Mouse (Mus musculus) hindbrain, embryonic 15.5 days (tissue): ENCODE measurements around the gene Capns1. TPM values are rescaled to one million over a fixed set of nuclear protein-coding genes. Genes with fewer than 3 reads are reported as not detected.
"Not testable (repeated sequence)": the region's sequence is repeated elsewhere in the genome, so short reads cannot be mapped to it uniquely, and the experiment has no call there.

Experiments used
- ATAC-seq: fragments of 200-750 bp; cut with Nextera tagmentation; 2 replicates; pipeline ENCODE4 v1.8.0; 2017; ENCODE audit warnings: low read depth, moderate number of reproducible peaks, moderate TSS enrichment; ENCODE audit not compliant: low FRiP score
- H3K27ac ChIP-seq: fragments of 300-500 bp; sonication (generic); replicated peaks from 2 replicates; pipeline ENCODE4 v1.5.1; 2015; ENCODE audit warnings: mild to moderate bottlenecking, inconsistent platforms
- H3K27me3 ChIP-seq: fragments of 300-500 bp; sonication (generic); 2 replicates; pipeline ENCODE4 v1.6.1; 2015; ENCODE audit warnings: control low read depth, inconsistent platforms
- H3K36me3 ChIP-seq: fragments of 300-500 bp; sonication (generic); 2 replicates; pipeline ENCODE4 v1.6.1; 2015; ENCODE audit warnings: control low read depth, inconsistent platforms
- H3K4me1 ChIP-seq: fragments of 300-500 bp; sonication (generic); replicated peaks from 2 replicates; pipeline ENCODE4 v1.6.1; 2015; ENCODE audit warnings: control low read depth, inconsistent platforms
- H3K4me2 ChIP-seq: fragments of 300-500 bp; sonication (generic); 2 replicates; pipeline ENCODE4 v1.6.1; 2015; ENCODE audit warnings: moderate library complexity, mild to moderate bottlenecking, inconsistent platforms
- H3K4me3 ChIP-seq: fragments of 300-500 bp; sonication (generic); 2 replicates; pipeline ENCODE4 v1.5.1; 2015; ENCODE audit warnings: mild to moderate bottlenecking, inconsistent platforms
- H3K9ac ChIP-seq: fragments of 300-500 bp; sonication (generic); 2 replicates; pipeline ENCODE4 v1.6.1; 2015; ENCODE audit warnings: inconsistent platforms
- H3K9me3 ChIP-seq: fragments of 300-500 bp; sonication (generic); 2 replicates; pipeline ENCODE4 v1.6.1; 2016; ENCODE audit warnings: control low read depth, inconsistent platforms
- WGBS: fragments of 180-500 bp; shearing (Covaris S2); methylation state at CpG from one replicate; pipeline ENCODE4 v1.1.7; 2015; 5-methylcytosine and 5-hydroxymethylcytosine counted together
- polyA plus RNA-seq: library from polyadenylated mRNA; unstranded; fragments of >200 nt; fragmentation: Nextera tagmentation; extraction: Ambion mirVana; gene quantifications from 2 replicates; pipeline ENCODE4 v1.2.1, GENCODE M21; 2015

Capns1 gene
- polyA plus RNA-seq, 1 experiment from 2014 or later: 88.3 TPM

DNA sequence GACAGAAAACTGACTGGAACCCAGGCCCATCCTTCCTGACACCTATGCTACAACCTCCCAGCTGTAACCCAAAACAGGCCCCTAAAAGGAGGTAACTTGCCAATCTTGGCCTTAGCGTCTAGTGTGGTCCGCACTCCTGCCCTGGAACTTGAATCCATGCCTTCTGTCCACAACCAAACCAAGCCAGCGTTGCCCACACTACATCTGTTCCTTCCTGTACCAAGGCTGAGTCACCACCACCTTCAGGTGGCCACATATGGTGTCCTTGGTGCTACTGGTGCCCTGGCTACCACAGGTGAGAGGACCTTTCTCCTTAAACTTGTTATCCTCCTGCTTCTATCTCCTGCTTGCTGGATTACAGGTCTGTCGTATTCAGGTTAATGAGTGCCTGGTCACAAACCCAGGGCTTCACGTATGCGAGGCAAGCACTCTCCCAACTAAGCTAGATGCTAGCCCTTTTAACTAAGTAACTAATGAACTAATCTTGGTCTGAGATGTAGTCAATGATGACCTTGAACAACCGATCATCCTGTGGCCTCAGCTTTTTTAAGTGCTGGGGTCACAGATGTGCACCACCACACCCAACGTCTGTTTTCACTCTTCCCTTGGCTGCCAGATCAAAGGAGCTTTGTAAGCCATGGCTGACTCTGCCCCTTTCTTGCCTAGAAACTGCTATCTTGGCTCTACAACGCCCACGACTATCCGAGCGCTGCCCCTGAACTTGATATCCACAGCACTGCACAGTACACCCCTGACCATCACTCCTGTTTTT, 10.1 kb downstream of the Capns1 start:
- Histone ChIP-seq H3K4me3 (no peak overlapping the region), H3K9me3 (no peaks in the 10 kb centered on the region), H3K36me3 (peaks cover 69% of the 10 kb centered on the region), H3K27ac (no peak overlapping the region), H3K9ac (no peak overlapping the region), H3K27me3 (no peaks in the 10 kb centered on the region), H3K4me2 (no peak overlapping the region), H3K4me1 (peaks cover 20% of the 10 kb centered on the region)
- 86% methylated on average over 12 of the region's 12 CpGs for WGBS
- ATAC-seq: no peak

DNA sequence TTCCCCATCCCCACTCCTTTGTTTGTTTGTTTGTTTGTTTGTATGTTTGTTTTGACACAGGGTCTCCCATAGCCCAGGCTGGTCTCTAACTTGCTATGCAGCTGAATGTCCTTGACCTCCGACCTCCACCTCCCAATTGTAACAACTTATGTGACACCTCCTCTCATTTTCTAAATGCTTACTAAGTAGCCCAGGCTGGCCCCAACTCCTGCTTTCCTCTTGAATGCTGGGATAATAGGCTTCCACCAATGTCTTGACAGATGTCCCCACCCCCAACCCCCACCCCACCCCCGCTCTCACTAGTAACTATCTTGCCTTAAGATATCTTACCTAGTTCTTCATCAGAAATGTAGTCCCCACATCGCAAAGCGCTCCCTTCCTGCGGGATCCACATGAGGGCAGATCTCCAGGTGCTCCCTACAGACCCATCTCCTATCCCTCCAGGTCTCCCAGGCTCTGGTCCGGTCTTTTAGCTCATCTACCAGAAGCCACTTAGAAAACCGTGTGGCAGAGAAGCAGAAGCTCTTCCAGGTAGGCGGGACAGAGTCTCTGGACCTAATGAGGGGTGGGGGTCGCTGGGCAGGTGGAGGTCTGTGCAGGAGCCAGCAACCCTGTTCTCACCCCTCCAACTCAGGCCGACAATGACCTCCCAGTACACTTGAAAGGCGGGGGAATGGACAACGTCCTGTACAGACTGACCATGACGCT, 13.8 kb downstream of the Capns1 start:
- Histone ChIP-seq H3K9ac (no peak overlapping the region), H3K4me2 (no peak overlapping the region), H3K9me3 (no peaks in the 10 kb centered on the region), H3K27me3 (no peaks in the 10 kb centered on the region), H3K27ac (no peak overlapping the region), H3K36me3 (peaks cover 43% of the 10 kb centered on the region), H3K4me1 (peaks cover 11% of the 10 kb centered on the region; the same call in 1 of the 2 replicates), H3K4me3 (no peak overlapping the region)
- WGBS: 75% methylated on average over 13 of the region's 13 CpGs
- no peak for ATAC-seq

DNA sequence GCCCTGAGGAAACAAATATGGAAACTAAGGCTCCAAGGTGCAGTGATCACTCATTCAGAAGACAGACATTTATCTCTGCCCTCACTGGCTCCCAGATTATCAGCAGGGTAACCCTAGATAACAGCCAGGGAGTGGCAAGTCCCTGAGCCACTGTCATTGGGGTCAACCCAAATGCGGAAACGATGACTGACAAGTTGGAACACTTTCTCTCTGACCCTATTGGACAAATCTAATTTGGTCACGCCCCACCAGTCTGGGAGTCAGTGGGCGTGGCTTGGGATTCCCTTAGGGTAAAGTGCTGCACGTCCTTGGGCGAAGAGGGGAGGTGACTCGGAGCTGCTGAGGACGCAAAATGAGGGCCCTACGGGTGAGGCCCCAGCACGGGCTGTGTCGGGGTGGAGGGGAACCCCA, 14.7 kb downstream of the Capns1 start, which contains the start of gene Cox7a1:
TSS of gene Cox7a1 (plus strand) at position 266 of the 411 bp plus-strand sequence.
- Histone ChIP-seq H3K9ac (no peak within 1 kb of the TSS), H3K27me3 (no peaks in the 10 kb centered on the region), H3K9me3 (no peaks in the 10 kb centered on the region), H3K4me1 (peaks cover 11% of the 10 kb centered on the region; the same call in 1 of the 2 replicates), H3K4me3 (peak within 1 kb of the TSS; percentile 8; the same call in 1 of the 2 replicates), H3K4me2 (peak within 1 kb of the TSS; percentile 44), H3K27ac (no peak within 1 kb of the TSS), H3K36me3 (peaks cover 38% of the 10 kb centered on the region)
- ATAC-seq: peak; percentile 62
- under 1% methylated on average over 11 of the region's 11 CpGs for WGBS

DNA sequence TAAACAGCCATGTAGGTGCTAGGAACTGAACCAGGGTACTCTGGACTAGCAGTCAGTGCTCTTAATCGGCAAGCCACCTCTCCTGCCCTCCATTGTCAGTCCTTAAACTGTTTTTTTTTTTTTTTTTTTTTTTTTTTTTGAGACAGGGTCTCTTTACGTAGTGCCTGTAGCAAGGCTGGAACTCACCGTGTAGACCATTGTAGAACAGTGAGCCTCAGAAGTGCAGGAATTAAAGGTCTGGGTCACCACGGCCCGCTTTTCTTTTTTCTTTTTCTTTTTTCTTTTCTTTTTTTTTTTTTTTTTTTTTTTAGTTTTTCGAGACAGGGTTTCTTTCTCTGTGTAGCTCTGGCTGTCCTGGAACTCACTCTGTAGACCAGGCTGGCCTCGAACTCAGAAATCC, 15.4 kb downstream of the Capns1 start:
- not testable (repeated sequence) for H3K9me3 ChIP-seq, H3K27ac ChIP-seq, H3K4me2 ChIP-seq, H3K4me3 ChIP-seq, H3K27me3 ChIP-seq, H3K9ac ChIP-seq, ATAC-seq
- Histone ChIP-seq H3K36me3 (peaks cover 38% of the 10 kb centered on the region), H3K4me1 (peaks cover 11% of the 10 kb centered on the region; the same call in 1 of the 2 replicates)
- WGBS: 78% methylated on average over 7 of the region's 7 CpGs

DNA sequence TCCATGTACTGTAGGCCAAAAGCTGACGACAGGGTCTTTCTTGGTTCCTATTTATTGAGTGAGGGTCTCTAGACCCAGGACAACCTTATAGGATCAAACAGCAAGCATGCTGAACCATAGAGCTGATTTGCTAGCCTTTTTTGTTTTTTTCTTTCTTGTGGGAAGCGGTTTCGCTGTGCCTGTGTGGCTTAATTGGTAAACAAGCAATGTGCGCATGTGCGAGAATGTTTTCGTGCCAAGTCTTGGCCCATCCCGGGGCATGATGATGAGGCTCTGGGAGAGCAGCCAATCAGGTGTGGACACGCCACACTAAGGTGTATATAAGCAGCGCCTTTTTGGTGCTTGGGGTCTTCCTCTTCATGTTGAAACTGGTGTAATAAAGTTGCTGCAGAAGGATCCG, 16.7 kb downstream of the Capns1 start:
- not testable (repeated sequence) for H3K9ac ChIP-seq, H3K9me3 ChIP-seq, H3K27me3 ChIP-seq, ATAC-seq, H3K4me3 ChIP-seq, H3K4me2 ChIP-seq
- 93% methylated on average over 10 of the region's 10 CpGs for WGBS
- H3K36me3 ChIP-seq: peaks cover 32% of the 10 kb centered on the region
- H3K27ac ChIP-seq: 0 out of 2 replicates have a peak overlapping the region, but pooled peaks have one; percentile 7
- H3K4me1 ChIP-seq: peaks cover 11% of the 10 kb centered on the region; the same call in 1 of the 2 replicates

DNA sequence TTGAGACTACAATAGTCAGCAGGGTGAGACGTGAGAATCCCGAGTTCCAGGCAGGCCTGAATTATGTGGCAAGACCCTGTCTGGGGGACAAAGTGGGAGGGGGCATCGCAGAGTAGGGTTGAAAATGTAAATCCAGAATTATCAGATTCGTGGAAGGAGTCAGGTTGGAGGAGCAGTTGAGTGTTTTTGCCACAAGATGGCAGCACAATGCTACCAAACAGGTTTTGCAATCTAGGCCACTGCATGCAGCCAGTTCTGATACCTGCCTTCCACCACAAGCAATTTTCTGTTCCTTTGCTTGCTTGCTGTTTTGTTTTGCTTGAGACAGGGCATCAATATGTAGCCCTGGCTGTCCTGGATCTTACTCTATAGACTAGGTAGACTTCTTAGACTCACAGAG, 17.3 kb downstream of the Capns1 start:
- peak; percentile 39; the same call in 1 of the 2 replicates for ATAC-seq
- H3K4me3 ChIP-seq: no peak overlapping the region
- H3K9ac ChIP-seq: no peak overlapping the region
- H3K27me3 ChIP-seq: no peaks in the 10 kb centered on the region
- H3K9me3 ChIP-seq: no peaks in the 10 kb centered on the region
- H3K4me2 ChIP-seq: no peak overlapping the region
- WGBS: 3% methylated on average over 4 of the region's 4 CpGs
- H3K36me3 ChIP-seq: peaks cover 32% of the 10 kb centered on the region
- peaks cover 11% of the 10 kb centered on the region; the same call in 1 of the 2 replicates for H3K4me1 ChIP-seq
- H3K27ac ChIP-seq: 0 out of 2 replicates have a peak overlapping the region, but pooled peaks have one; percentile 7

DNA sequence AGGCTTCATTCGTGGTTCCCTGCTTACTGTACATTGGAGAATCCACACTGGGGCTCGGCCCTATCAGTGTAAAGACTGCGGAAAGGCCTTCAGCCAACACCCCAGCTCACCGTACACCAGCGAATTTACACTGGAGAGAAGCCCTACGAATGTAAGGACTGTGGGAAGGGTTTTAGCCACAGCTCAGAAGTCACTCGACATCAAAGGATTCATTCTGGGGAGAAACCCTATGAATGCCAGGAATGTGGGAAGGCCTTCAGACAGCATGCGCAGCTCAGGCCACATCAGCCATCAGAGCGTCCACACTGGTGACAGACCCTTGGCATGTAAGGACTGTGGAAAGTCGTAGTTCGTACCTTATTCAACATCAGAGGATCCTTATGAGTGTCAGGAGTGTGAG, 20.4 kb downstream of the Capns1 start:
- Histone ChIP-seq H3K36me3 (peaks cover 27% of the 10 kb centered on the region), H3K27ac (no peak overlapping the region), H3K4me1 (0 out of 2 replicates have a peak, but pooled peaks cover 4% of the 10 kb centered on the region), H3K9me3 (no peaks in the 10 kb centered on the region), H3K4me2 (no peak overlapping the region), H3K4me3 (no peak overlapping the region), H3K27me3 (no peaks in the 10 kb centered on the region), H3K9ac (no peak overlapping the region)
- ATAC-seq: no peak
- 90% methylated on average over 11 of the region's 11 CpGs for WGBS

DNA sequence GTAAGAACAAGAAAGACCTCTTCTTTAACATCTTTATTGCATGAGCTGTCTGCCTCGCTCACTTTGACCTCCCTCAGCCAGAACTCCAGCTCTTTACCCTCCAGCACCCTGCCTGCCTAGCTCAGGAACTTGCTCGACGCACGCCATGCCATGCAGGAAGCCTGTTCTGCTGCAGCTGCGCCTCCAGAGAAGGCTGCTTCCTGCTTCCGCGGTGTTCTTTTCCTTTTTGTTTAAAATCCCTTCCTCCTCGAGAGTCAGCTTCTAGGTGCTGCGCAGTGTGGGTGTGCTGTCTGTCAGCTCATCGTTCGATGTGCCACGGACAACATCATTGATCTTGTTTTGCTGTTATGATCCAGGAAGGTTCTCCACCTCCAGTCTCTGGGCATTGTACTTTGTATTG, 22.1 kb downstream of the Capns1 start:
- Histone ChIP-seq H3K4me1 (0 out of 2 replicates have a peak, but pooled peaks cover 1% of the 10 kb centered on the region), H3K27me3 (no peaks in the 10 kb centered on the region), H3K4me3 (no peak overlapping the region), H3K36me3 (peaks cover 27% of the 10 kb centered on the region), H3K9ac (no peak overlapping the region), H3K9me3 (no peaks in the 10 kb centered on the region), H3K4me2 (no peak overlapping the region), H3K27ac (no peak overlapping the region)
- ATAC-seq: no peak
- WGBS: 82% methylated on average over 12 of the region's 12 CpGs

DNA sequence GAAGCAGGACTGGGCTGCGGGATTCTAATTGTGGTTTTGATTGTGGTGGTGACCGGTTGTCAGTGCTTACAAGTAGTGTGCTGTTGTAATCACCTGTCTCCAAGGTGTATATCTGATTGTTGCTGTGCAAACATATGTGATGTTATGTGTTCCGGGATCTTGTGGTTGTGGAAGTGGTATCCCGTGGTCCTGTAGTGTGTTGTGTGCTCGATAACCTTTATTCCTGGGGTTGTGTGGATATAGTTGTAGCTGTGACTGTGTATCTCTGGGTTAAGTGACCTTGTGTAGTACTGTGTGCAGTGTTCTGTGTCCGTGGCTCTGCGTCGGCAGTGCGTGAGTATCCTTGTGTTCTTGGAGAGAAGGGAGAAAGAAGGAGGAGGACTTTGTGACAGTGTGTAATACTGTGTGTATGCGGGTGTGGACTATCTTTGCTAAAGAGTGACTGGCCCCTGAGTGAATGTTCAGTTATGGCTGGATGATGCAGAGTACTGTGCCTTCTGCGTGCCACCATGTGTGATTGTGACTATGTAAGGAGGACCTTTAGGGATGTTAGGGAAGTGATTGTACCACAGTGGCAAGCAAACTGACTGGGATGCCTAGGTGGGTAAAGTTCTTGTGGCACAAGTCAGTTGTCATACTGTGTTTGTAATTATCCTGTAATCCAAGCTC, 28.2 kb downstream of the Capns1 start:
- peak overlapping the region; percentile 62 for H3K4me2 ChIP-seq
- no peaks in the 10 kb centered on the region for H3K27me3 ChIP-seq
- peak overlapping the region; percentile 81 for H3K9ac ChIP-seq
- H3K9me3 ChIP-seq: no peaks in the 10 kb centered on the region
- peak; percentile 32 for ATAC-seq
- peaks cover 28% of the 10 kb centered on the region for H3K4me1 ChIP-seq
- H3K4me3 ChIP-seq: peak overlapping the region; percentile 74
- WGBS: 27% methylated on average over 11 of the region's 11 CpGs
- H3K27ac ChIP-seq: peak overlapping the region; percentile 96
- H3K36me3 ChIP-seq: peaks cover 10% of the 10 kb centered on the region; the same call in 1 of the 2 replicates

DNA sequence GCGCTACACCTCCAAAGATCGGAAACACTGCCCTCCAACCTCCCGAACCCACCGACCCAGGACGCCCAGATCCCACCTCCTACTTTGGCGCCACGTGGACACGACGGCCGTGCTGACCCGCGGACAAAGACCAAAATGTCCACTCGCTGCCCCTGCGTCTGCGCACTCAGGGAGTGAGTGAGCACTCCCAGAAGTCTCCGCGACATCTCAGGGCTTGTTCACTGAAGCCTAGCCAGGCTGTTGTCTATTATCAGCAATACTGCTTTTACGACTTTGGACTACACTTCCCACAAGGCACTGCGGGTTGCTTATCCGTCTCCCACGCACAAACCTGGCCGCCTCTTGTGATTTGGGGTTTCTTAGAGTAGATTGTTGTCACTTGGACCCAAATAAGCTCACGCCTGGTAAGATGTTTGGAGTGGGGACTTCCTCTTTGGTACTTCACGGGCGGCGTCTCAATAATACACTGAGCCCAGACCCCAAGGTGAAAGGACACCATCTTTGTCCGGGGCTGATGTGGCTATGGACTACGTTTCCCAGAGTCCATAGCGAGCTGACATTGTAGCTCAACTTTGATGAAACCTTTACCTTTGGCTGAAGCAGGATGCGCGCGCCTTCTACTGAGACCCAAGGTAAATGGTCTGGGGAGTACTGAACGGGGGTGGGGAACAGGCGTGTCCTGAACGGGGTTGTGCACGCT, 28.9 kb downstream of the Capns1 start, which contains the start of gene Zfp146:
TSS of gene Zfp146 (minus strand) at position 168 of the 700 bp plus-strand sequence.
- Histone ChIP-seq H3K36me3 (peaks cover 15% of the 10 kb centered on the region), H3K4me3 (peak within 1 kb of the TSS; percentile 74), H3K9me3 (no peaks in the 10 kb centered on the region), H3K9ac (peak within 1 kb of the TSS; percentile 81), H3K4me2 (peak within 1 kb of the TSS; percentile 62), H3K27ac (peak within 1 kb of the TSS; percentile 96), H3K27me3 (no peaks in the 10 kb centered on the region), H3K4me1 (peaks cover 28% of the 10 kb centered on the region)
- peak; percentile 96 for ATAC-seq
- WGBS: under 1% methylated on average over 36 of the region's 36 CpGs

DNA sequence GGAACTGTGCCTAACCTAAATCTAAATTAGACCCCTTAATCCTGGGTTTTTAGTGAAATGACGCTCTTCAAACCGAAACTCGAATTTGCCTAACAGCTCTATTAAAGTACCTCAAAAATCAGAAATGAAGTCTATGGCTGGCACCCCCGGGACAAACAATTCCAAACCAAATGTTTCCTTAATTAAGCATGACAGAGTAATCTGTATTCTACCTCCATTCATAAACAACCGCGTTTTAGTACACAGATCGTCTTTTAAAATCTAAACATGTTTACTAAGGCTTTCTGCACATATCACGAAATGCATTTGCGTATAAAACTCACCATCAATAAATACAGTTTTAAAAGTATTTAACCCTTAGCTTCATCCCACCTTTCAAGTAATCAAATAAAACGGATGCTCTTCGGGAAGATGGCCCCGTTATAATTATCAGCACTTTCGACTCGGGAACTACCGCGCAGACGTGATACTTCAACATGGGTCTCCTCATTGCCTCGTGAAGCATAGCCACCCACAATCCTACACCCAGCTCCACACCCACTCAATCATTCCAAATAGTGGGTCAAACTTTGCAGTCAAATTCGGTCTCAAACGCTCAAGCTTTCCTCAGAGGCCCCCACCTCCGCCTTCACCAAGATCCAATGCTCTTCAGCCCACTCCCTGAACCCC, 29.6 kb downstream of the Capns1 start:
- WGBS: 2% methylated on average over 21 of the region's 21 CpGs
- Histone ChIP-seq H3K4me2 (peak overlapping the region; percentile 62), H3K4me3 (peak overlapping the region; percentile 74), H3K9ac (peak overlapping the region; percentile 81), H3K36me3 (peaks cover 17% of the 10 kb centered on the region), H3K27ac (peak overlapping the region; percentile 96), H3K4me1 (peaks cover 28% of the 10 kb centered on the region), H3K27me3 (no peaks in the 10 kb centered on the region), H3K9me3 (no peaks in the 10 kb centered on the region)
- peak; percentile 46; the same call in 1 of the 2 replicates for ATAC-seq
